Mouse (Mus musculus) lung, adult 2 months (tissue): ENCODE data around the gene Uba6. TPM values are rescaled to one million over a fixed set of nuclear protein-coding genes. Genes with fewer than 3 reads are reported as not detected.

Experiments
- DNase-seq: peaks from one replicate; pipeline ENCODE4 v3.0.0; 2022
- H3K4me1 ChIP-seq: fragments of 200-500 bp; 2 replicates; pipeline ENCODE4 v1.6.1; 2011; ENCODE audit warnings: low read length; ENCODE audit not compliant: control insufficient read depth, insufficient read depth
- H3K4me3 ChIP-seq: fragments of 200-500 bp; replicated peaks from 2 replicates; pipeline ENCODE3; 2011; ENCODE audit warnings: low read depth, mild to moderate bottlenecking, control low read depth, low read length; ENCODE audit errors: extremely low read depth
- CTCF ChIP-seq: fragments of 200-500 bp; IDR thresholded peaks from 2 replicates; pipeline ENCODE4 v1.5.1; 2011; ENCODE audit warnings: mild to moderate bottlenecking, low read length, control low read depth; ENCODE audit not compliant: insufficient read depth
- POLR2A ChIP-seq: fragments of 200-500 bp; IDR thresholded peaks from 2 replicates; pipeline ENCODE4 v1.6.1; 2011; ENCODE audit warnings: low read depth, mild to moderate bottlenecking, control low read depth, low read length, borderline replicate concordance; ENCODE audit errors: extremely low read depth
- WGBS: fragments of 180-500 bp; shearing (Covaris S2); methylation state at CpG from one replicate; pipeline ENCODE4 v1.1.7; 2018; 5-methylcytosine and 5-hydroxymethylcytosine counted together
- polyA plus RNA-seq: library from polyadenylated mRNA; depleted of rRNA; stranded (reverse); fragments of >200 nt; gene quantifications from 2 replicates; pipeline ENCODE4 v1.2.3, GENCODE M21; 2012

The Uba6 gene
- polyA plus RNA-seq, 1 experiment = 1.9 TPM

DNA sequence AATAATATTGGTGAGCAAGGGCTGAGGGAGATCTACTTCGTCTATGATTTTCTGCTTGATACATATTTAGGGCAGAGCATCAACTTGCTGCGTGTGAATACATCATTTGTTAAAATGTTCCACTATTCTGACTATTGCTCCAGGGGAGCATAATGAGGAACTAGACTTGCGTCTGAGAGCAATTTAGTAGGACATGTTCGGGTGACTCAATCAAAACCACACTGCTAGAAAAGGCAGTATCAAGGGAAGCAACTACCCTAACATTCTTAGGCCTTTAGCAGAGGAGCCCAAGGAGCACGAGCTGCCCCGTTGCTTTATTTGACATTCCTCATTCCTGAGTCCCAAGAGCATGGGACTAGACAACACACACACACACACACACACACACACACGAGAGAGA, 87.6 kb downstream of the Uba6 start:
- no peak for DNase-seq
- WGBS = 72% methylated on average over 7 of the region's 7 CpGs
- TF ChIP-seq POLR2A (no peak), CTCF (no peak)

DNA sequence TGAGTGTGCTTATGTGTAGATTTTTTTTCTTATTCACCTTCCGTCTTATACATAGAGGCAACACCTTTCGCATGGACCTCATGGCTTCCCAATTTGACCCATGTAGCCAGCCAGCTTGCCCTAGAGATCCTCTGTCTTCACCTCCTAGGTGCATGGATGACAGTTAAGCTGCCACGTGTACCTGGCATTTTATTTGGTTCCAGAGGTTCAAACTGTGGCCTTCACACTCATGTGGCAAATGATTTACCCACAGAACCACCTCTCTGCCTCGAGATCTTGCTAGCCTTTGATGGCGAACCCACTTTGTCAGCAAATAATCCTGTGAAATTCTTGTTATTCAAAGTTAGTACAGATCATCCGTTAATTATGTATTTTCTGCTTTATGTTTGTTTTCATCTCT, 88.6 kb downstream of the Uba6 start:
- H3K4me3 ChIP-seq = no peak overlapping the region
- 76% methylated on average over 6 of the region's 6 CpGs for WGBS
- TF ChIP-seq POLR2A = no peak
- no peak for TF ChIP-seq CTCF
- H3K4me1 ChIP-seq = no peaks in the 10 kb centered on the region
- no peak for DNase-seq

More for the DNA sequence above, 87.6 kb downstream of the Uba6 start:
- Histone ChIP-seq H3K4me3 (no peak overlapping the region), H3K4me1 (no peaks in the 10 kb centered on the region)

DNA sequence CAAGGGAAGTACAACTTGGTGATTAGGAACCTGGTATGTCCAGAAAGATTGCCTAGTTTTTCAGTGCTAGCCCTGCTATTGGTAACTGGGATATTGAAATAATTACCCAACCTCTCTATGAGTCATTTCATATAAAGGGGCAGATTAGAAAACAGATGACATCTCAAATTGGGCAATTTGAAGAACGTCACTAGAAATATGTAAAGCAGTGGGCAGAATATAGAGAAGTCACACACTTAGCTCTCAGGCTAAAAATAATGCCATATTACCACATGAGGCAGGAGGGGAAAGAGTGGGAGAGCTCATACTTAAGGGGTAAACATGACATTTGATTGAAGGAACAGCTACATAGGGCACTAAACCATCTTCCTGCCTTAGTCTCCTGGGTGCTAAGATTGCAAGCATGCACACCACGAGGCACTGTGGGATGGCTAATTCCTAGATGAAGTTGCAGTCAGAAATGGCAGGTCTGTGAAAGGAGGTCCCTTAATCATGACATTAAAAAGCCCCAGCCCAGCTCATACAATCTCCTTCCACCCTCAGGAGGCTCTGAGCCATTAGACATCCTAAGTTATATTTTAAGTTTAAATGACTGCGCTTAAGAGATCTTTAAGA, 93.8 kb downstream of the Uba6 start:
- WGBS = 65% methylated on average over 3 of the region's 3 CpGs
- DNase-seq = no peak
- TF ChIP-seq CTCF (no peak), POLR2A (no peak)
- Histone ChIP-seq H3K4me3 (no peak overlapping the region), H3K4me1 (no peaks in the 10 kb centered on the region)

DNA sequence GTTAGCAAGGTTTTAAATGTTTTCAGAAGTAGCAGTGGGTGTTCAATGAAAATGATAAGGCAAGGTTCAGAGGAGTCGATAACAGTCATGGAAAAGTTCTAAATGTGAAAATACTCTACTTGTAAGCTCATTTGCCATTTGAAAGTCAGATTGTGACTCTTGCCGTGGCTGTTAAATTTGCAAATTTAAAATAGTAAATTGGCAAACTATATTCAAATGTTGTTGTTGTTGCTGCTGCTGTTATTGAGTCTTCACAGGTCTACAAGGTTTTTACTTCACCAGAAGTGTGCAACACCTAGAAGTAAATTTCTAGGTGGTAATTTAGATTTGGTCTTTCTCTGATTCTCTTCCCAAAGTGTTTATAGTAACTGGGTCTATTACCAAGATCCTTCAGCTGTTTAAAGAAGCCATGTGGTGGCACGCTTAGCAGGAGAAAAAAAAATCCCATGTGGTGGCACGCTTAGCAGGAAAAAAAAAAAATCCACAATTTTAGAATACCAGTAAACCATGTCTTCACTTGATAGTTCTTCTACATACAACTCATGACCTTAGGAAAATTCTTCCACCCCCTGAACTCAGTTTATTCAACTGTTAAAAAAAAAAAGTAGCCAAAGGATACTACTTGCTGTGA, 99.7 kb downstream of the Uba6 start:
- DNase-seq = no peak
- H3K4me3 ChIP-seq = peak overlapping the region; percentile 16
- no peaks in the 10 kb centered on the region for H3K4me1 ChIP-seq
- 72% methylated on average over 4 of the region's 4 CpGs for WGBS
- TF ChIP-seq CTCF (no peak), POLR2A (no peak)

DNA sequence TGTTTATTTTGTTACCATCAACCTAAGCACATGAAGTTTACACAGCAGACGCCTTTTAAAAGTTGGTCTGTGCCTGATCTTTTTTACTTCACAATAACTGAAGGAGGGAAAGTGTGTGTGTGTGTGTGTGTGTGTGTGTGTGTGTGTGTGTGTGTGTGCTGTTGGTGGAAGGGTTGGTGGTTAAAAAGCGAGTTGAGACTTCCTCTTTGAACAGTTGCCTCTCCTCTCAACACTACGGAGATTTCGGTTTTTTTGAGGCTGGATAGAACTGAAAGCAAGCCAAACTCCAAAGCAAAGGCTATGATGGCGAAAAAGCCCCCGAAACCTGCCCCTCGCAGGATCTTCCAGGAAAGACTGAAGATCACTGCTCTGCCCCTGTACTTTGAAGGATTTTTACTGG, 101.1 kb downstream of the Uba6 start, which contains the start of gene Stap1:
TSS of gene Stap1 (plus strand) at position 209 of the 400 bp plus-strand sequence.
- DNase-seq = no peak
- TF ChIP-seq POLR2A = no peak
- no peak for TF ChIP-seq CTCF
- peak within 1 kb of the TSS; percentile 49 for H3K4me3 ChIP-seq
- 44% methylated on average over 7 of the region's 7 CpGs for WGBS
- no peaks in the 10 kb centered on the region for H3K4me1 ChIP-seq

DNA sequence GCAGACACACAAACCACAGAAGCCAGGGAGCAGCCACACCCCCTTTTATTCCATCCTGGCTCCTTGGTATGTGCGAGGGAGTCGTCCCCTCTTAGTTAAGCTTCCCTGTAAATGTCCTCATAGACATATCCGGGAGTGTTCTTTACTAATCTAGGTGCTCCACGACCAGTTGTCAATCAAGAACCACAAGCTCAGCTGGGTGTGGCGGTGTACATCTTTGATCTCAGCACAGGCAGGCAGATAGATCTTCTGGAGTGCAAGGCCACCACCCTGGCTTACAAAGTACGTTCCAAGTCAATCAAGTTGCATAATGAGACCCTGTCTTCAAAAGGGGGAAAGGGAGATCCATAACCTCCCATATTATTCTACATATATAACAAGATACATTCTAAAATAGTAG, 103.5 kb downstream of the Uba6 start:
- H3K4me3 ChIP-seq = no peak overlapping the region
- WGBS = 73% methylated on average over 6 of the region's 6 CpGs
- TF ChIP-seq POLR2A (no peak), CTCF (no peak)
- no peak for DNase-seq
- peaks cover 2% of the 10 kb centered on the region; the same call in 1 of the 2 replicates for H3K4me1 ChIP-seq

DNA sequence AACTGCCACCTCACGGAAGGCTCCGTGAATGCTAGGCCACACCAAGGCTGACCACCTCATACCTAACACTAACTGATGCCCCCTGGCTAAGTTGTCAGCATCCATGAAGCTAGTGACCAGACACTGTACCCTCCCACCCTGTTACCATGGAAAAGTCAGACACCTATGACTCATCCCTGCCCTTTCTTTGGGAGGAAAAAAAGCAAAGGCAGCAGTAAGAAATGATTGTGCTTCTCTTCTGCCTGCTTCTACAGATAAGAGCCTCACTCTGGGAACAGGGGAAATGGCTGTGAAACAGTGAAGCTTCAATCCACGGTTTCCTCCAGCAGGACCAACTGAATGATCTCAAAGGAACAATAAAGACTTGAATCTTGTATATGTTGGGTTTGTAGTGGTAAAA, 104.2 kb downstream of the Uba6 start:
- Histone ChIP-seq H3K4me3 (no peak overlapping the region), H3K4me1 (peaks cover 2% of the 10 kb centered on the region; the same call in 1 of the 2 replicates)
- DNase-seq = no peak
- no peak for TF ChIP-seq CTCF
- TF ChIP-seq POLR2A = no peak
- WGBS = 56% methylated on average over 3 of the region's 3 CpGs

DNA sequence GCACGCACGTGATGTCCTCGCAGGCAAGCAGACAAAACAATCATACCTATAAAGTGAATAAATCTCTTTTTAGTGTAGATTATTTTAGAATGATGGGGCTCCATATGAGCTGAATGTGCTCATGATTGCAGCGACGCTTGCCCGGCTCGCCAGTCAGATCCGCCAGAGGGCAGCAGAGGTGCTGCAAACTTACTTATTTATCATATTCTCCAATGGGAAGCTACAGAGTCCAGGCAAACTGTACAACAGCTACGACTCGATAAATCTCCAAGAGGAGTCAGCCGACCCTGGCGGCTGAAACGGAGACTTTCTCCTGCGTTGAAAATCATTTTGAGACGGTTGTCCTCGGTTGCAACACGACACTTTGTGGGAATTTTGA, 106.1 kb downstream of the Uba6 start:
- Histone ChIP-seq H3K4me1 (peaks cover 2% of the 10 kb centered on the region; the same call in 1 of the 2 replicates), H3K4me3 (peak overlapping the region; percentile 52)
- TF ChIP-seq CTCF (peak; percentile 83), POLR2A (no peak)
- under 1% methylated on average over 17 of the region's 17 CpGs for WGBS
- peak; percentile 85 for DNase-seq

DNA sequence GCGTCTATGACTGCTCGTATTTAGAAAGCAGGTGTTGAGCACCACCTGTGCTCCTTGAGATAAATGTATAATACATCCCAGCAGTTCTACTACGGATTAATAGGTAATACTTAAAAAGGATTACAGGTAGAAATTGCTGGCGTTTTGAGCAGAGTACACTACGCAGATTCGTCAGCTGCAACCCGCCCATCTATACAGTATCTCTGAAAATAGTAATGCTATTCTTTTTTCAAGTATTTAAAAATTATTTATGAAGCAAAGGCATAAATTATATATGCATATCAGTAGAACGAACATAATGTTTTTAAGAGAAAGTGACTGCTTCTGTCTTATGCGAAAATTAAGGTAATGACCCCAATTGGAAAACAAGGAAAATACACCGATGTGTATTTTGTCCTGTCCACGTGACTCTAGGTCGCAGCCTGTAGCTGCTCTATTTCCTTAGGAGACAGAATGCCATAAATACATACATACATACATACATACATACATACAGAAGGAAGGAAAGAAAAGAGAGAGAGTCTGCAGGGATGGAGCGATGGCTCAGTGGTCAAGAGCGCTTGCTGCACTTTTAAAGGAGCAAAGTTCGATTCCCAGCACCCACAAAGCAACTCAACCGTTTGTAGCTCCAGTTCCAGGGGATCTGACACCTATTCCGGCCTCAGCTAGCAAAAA, 106.6 kb downstream of the Uba6 start:
- WGBS = under 1% methylated on average over 17 of the region's 17 CpGs
- H3K4me3 ChIP-seq = peak overlapping the region; percentile 49
- TF ChIP-seq CTCF = no peak
- TF ChIP-seq POLR2A = no peak
- no peak for DNase-seq
- peaks cover 2% of the 10 kb centered on the region; the same call in 1 of the 2 replicates for H3K4me1 ChIP-seq
